Mouse (Mus musculus) liver, postnatal 0 days (tissue): ENCODE measurements around the gene Apol10b. TPM values are rescaled to one million over a fixed set of nuclear protein-coding genes. Genes with fewer than 3 reads are reported as not detected.
"Not testable (repeated sequence)": the region's sequence is repeated elsewhere in the genome, so short reads cannot be mapped to it uniquely, and the experiment has no call there.

Experiments used
- ATAC-seq: fragments of 200-750 bp; cut with Nextera tagmentation; 2 replicates; pipeline ENCODE4 v1.8.0; 2017; ENCODE audit warnings: mild to moderate bottlenecking, moderate library complexity
- DNase-seq: peaks from one replicate; pipeline ENCODE4 v3.0.0-alpha.2; 2016
- H3K27ac ChIP-seq: fragments of 300-500 bp; sonication (generic); 2 replicates; pipeline ENCODE4 v1.5.1; 2014; ENCODE audit warnings: antibody characterized with exemption, moderate library complexity, mild to moderate bottlenecking, low read depth
- H3K27me3 ChIP-seq: fragments of 300-500 bp; sonication (generic); 2 replicates; pipeline ENCODE4 v1.6.1; 2014; ENCODE audit warnings: low read length, control low read depth, mixed read lengths; ENCODE audit not compliant: insufficient read depth
- H3K36me3 ChIP-seq: fragments of 300-500 bp; sonication (generic); replicated peaks from 2 replicates; pipeline ENCODE4 v1.6.1; 2014; ENCODE audit warnings: mild to moderate bottlenecking, control low read depth, low read length, moderate library complexity, mixed read lengths; ENCODE audit not compliant: insufficient read depth
- H3K4me1 ChIP-seq: fragments of 300-500 bp; sonication (generic); 2 replicates; pipeline ENCODE4 v1.6.1; 2014; ENCODE audit warnings: antibody characterized with exemption, mild to moderate bottlenecking, control low read depth; ENCODE audit not compliant: insufficient read depth
- H3K4me2 ChIP-seq: fragments of 300-500 bp; sonication (generic); 2 replicates; pipeline ENCODE4 v1.6.1; 2014; ENCODE audit warnings: low read depth, mild to moderate bottlenecking, low read length, moderate library complexity, mixed read lengths
- H3K4me3 ChIP-seq: fragments of 300-500 bp; sonication (generic); 2 replicates; pipeline ENCODE4 v1.5.1; 2014; ENCODE audit warnings: low read depth, low read length
- H3K9ac ChIP-seq: fragments of 300-500 bp; sonication (generic); replicated peaks from 2 replicates; pipeline ENCODE4 v1.6.1; 2014; ENCODE audit warnings: mild to moderate bottlenecking, moderate library complexity
- H3K9me3 ChIP-seq: fragments of 300-500 bp; sonication (generic); 2 replicates; pipeline ENCODE4 v1.6.1; 2016; ENCODE audit warnings: mild to moderate bottlenecking, control low read depth, low read length, mixed read lengths
- CTCF ChIP-seq: sonication (generic); IDR thresholded peaks from 2 replicates; pipeline ENCODE4 v1.5.1; 2016; ENCODE audit warnings: antibody characterized with exemption, low read depth
- EP300 ChIP-seq: IDR thresholded peaks from 2 replicates; pipeline ENCODE4 v1.6.1; 2016; ENCODE audit warnings: antibody characterized with exemption, low read depth, mild to moderate bottlenecking
- WGBS: fragments of 180-500 bp; shearing (Covaris S2); extraction: QIAGEN DNeasy Blood & Tissue Kit; methylation state at CpG from one replicate; pipeline ENCODE4 v1.1.7; 2014; ENCODE audit not compliant: insufficient replicate concordance; 5-methylcytosine and 5-hydroxymethylcytosine counted together
- polyA plus RNA-seq: library from polyadenylated mRNA; unstranded; fragments of >200 nt; fragmentation: Nextera tagmentation; extraction: Ambion mirVana; gene quantifications from 2 replicates; pipeline ENCODE4 v1.2.1, GENCODE M21; 2015

Apol10b gene
- polyA plus RNA-seq, 1 experiment from 2014 or later, result not detected

DNA sequence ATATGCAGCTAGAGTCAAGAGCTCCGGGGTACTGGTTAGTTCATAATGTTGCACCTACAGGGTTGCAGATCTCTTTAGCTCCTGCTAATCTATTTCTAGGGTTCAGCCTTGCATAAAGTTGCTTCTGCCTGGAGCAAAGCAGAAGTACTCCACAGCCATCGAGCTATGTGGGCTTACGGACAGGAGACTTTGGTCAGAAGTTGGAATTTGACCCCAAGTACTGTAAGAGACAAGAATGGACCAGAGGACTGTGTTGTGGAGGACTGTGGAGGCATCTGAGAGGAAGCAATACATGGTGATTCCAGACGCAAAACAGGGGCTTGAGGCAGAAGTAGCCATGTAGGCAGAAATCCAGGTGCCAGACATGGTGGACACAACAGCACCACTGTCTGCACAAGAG lies 16.6 kb downstream of the Apol10b start:
- Histone ChIP-seq H3K27ac (no peak overlapping the region), H3K36me3 (no peaks in the 10 kb centered on the region), H3K9me3 (no peaks in the 10 kb centered on the region), H3K4me2 (no peak overlapping the region), H3K9ac (no peak overlapping the region), H3K4me3 (no peak overlapping the region), H3K4me1 (no peaks in the 10 kb centered on the region), H3K27me3 (no peaks in the 10 kb centered on the region)
- DNase-seq (no peak), ATAC-seq (no peak)
- WGBS, result 75% methylated on average over 4 of the region's 4 CpGs
- TF ChIP-seq CTCF, result no peak
- no peak for TF ChIP-seq EP300

DNA sequence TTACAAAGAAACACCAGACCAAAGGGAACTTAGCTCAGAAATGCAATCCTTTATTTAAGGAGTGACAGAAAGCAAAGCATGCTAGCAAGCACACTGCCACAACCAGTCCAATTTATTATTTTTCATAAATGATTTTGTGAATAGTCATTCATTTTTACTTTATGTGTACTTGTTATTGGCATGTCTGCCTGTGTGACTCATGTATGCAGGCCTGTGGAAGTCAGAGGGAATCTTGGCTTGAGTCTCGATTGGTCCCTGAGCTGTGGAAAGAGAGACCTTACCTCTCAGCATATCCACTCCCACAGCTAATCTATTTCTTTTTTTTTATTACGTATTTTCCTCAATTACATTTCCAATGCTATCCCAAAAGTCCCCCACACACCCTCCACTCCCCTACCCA lies 17.1 kb downstream of the Apol10b start:
- no peaks in the 10 kb centered on the region for H3K36me3 ChIP-seq
- H3K27ac ChIP-seq, result no peak overlapping the region
- H3K4me1 ChIP-seq, result no peaks in the 10 kb centered on the region
- TF ChIP-seq CTCF, result no peak
- H3K27me3 ChIP-seq, result no peaks in the 10 kb centered on the region
- no peaks in the 10 kb centered on the region for H3K9me3 ChIP-seq
- no peak overlapping the region for H3K9ac ChIP-seq
- 82% methylated on average over 2 of the region's 2 CpGs for WGBS
- no peak overlapping the region for H3K4me2 ChIP-seq
- H3K4me3 ChIP-seq, result no peak overlapping the region
- ATAC-seq (no peak), DNase-seq (no peak)

DNA sequence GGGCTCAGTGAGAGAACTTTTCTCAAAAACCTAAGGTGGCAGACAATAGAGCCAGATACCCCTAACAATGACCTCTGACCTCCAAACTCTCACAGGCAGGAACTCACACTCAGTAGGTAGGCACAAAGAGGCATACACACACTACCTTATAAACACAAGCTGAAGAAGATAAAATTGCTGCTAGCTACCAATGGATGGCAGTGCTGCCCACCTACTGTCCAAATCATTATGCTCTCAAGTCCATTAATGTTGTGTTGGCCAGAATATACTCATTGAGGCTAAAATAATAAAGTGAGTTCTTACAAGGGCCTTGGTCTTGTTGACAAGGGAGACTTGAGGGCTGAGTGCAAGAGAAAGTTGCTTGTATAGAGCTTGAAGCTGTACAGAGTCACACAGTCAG lies 32.7 kb downstream of the Apol10b start:
- H3K27me3 ChIP-seq, result no peaks in the 10 kb centered on the region
- no peak for ATAC-seq
- H3K4me1 ChIP-seq, result no peaks in the 10 kb centered on the region
- H3K4me2 ChIP-seq, result no peak overlapping the region
- DNase-seq, result no peak
- no peaks in the 10 kb centered on the region for H3K36me3 ChIP-seq
- H3K9me3 ChIP-seq, result no peaks in the 10 kb centered on the region
- no peak overlapping the region for H3K4me3 ChIP-seq
- TF ChIP-seq EP300, result no peak
- TF ChIP-seq CTCF, result peak; percentile 28; the same call in 1 of the 2 replicates
- H3K27ac ChIP-seq, result no peak overlapping the region
- H3K9ac ChIP-seq, result no peak overlapping the region

DNA sequence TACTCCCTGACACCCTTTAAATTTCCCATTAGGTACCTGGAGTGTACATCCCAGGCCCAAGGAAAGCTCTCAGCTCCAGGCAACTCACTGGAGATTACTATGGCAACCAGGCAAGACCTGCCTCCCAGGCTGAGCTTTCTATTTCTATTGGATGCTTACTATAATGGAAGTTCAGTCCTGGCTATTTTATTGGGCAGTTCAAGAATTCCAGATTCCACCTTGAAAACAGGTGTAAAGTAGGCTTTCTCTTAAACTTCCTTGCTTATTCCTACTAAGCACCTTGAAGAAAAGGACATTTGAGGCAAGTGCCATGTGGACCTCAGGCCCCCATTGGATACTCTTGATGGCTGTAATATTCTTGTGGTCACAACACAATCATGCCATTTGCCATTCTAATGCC lies 34.1 kb downstream of the Apol10b start, which contains the start of gene 1700025B11Rik:
Gene 1700025B11Rik, minus strand, starts transcription at position 101 of the 400 bp plus-strand sequence.
- DNase-seq, result no peak
- no peaks in the 10 kb centered on the region for H3K4me1 ChIP-seq
- H3K4me3 ChIP-seq, result no peak within 1 kb of the TSS
- TF ChIP-seq CTCF (no peak), EP300 (no peak)
- H3K36me3 ChIP-seq, result no peaks in the 10 kb centered on the region
- H3K27me3 ChIP-seq, result no peaks in the 10 kb centered on the region
- no peaks in the 10 kb centered on the region for H3K9me3 ChIP-seq
- no peak within 1 kb of the TSS for H3K4me2 ChIP-seq
- ATAC-seq, result no peak
- no peak within 1 kb of the TSS for H3K27ac ChIP-seq
- H3K9ac ChIP-seq, result no peak within 1 kb of the TSS

DNA sequence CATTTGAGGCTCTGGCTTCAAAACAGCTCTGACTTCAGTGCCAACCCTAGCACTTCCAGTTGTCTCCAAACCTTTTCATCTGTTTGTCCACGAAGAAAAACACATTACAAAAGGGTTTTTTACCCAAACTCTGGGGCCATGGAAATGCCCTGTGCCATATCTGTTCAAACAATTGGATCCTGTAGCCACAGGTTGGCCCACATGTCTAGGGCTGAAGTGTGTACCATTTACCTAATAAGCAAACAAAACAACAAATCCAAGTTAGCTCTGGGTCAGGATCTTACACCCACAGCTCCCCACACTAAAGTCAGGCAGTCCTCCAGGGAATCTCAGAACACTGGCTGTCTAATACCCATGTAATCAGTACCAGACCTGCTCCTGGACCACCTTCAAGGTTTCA lies 56.7 kb downstream of the Apol10b start:
- H3K27me3 ChIP-seq, H3K4me3 ChIP-seq, DNase-seq, H3K36me3 ChIP-seq, H3K9me3 ChIP-seq, H3K9ac ChIP-seq, H3K4me2 ChIP-seq, H3K4me1 ChIP-seq, H3K27ac ChIP-seq: not testable (repeated sequence)
- WGBS, result 14% methylated on average over 1 of the region's 1 CpGs
- 0 out of 2 replicates have a peak, but pooled peaks have one; percentile 8 for ATAC-seq

Other genes starting within 250 kb of the Apol10b start
- gene Apol7a, start 197.0 kb downstream of the Apol10b start, polyA plus RNA-seq, result 17.6 and 20.8 TPM in 2 replicates
- 0.34 and 0.81 TPM in 2 replicates for gene Apol9a, start 185.0 kb downstream of the Apol10b start, polyA plus RNA-seq
- gene Apol7b, start 148.6 kb downstream of the Apol10b start, polyA plus RNA-seq, result not detected in 2 replicates
- gene Apol10a, start 119.1 kb downstream of the Apol10b start, polyA plus RNA-seq, result not detected in 2 replicates
- gene Apol11a, start 87.9 kb downstream of the Apol10b start, polyA plus RNA-seq, result not detected in 2 replicates
- not detected in 2 replicates for gene Apol7c, start 62.8 kb downstream of the Apol10b start, polyA plus RNA-seq
- gene 1700025B11Rik, start 34.2 kb downstream of the Apol10b start, polyA plus RNA-seq, result not detected in 2 replicates
- gene Gm36245, start 3.1 kb upstream of the Apol10b start, polyA plus RNA-seq, result not detected in 2 replicates
- 2.3 and 2.7 TPM in 2 replicates for gene Apol11b, start 47.2 kb upstream of the Apol10b start, polyA plus RNA-seq
- 0.12 TPM in 2 replicates for gene Apol7e, start 102.7 kb upstream of the Apol10b start, polyA plus RNA-seq
- gene Apol9b, start 132.9 kb upstream of the Apol10b start, polyA plus RNA-seq, result 0.51 and 0.78 TPM in 2 replicates
- gene Apol8, start 160.9 kb upstream of the Apol10b start, polyA plus RNA-seq, result 7.7 and 9.8 TPM in 2 replicates
- 17.7 and 22.4 TPM in 2 replicates for gene Myh9, start 246.1 kb upstream of the Apol10b start, polyA plus RNA-seq